Mouse (Mus musculus): ENCODE measurements at regions not wholly inside any gene's neighbourhood (a gene's known extent, or its start where the extent isn't known, plus 50 kb on each side); places are given as distances from the start of the nearest gene placed in this dataset.
A peak's percentile ranks its signal among the peaks of the same experiment; 100 is the strongest.

DNA sequence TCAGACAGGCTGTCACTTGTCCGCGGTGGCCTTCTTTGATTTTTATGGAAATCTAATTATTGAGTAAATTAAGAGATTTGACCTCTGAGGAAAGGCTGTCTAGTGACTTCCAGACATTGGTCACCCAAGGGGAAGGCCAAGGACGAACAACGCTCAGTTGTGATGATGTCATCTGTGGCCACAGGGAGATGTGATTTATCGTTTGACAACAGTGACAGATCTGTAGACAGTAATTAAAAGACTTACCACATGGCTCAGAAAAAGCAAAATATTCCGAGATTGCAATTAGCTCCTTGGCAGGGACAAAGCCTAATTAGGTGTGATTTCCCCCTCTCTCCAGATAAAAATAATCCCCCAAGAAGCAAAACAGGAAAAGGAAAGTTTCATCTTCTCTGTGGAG is 213.4 kb upstream of the Zdhhc25 start:
- Histone ChIP-seq H3K9ac (replicated peaks) (no peak overlapping the region), H3K27me3 (no peaks in the 10 kb centered on the region), H3K27ac (replicated peaks) (no peak overlapping the region)

DNA sequence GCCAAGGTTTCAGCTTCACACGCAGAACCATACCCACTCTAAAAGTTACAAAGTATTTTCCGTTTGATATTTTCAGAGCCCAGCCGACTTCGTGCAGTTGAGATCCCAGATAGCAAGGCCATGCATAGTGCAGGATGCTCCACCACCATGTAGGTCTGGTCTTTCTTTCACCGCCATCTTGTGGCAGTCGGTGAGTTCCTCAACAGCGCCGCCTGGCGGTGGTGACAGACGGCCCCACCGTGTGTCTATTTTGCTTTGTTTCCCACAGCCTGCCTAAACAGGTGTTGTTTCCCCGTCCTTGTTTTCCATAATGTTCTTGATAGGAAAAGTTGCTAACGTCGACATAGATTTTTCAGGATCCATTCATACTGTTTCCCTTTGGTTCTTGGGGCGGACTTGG is 208.3 kb upstream of the Zdhhc25 start:
- 71% methylated on average over 15 of the region's 15 CpGs for WGBS
- no peak overlapping the region for H3K27ac ChIP-seq (replicated peaks)
- H3K27me3 ChIP-seq = no peaks in the 10 kb centered on the region
- no peak overlapping the region for H3K4me3 ChIP-seq
- peaks cover 12% of the 10 kb centered on the region for H3K4me1 ChIP-seq
- no peak overlapping the region for H3K4me2 ChIP-seq (replicated peaks)
- no peaks in the 10 kb centered on the region for H3K36me3 ChIP-seq
- H3K9me3 ChIP-seq = no peaks in the 10 kb centered on the region
- ATAC-seq (replicated peaks) = no peak
- H3K9ac ChIP-seq (replicated peaks) = no peak overlapping the region

More for the DNA sequence above, 213.4 kb upstream of the Zdhhc25 start:
- Histone ChIP-seq H3K4me1 (peaks cover 15% of the 10 kb centered on the region), H3K36me3 (no peaks in the 10 kb centered on the region), H3K4me3 (no peak overlapping the region), H3K9me3 (no peaks in the 10 kb centered on the region), H3K4me2 (replicated peaks) (no peak overlapping the region)
- WGBS = 18% methylated on average over 6 of the region's 6 CpGs
- no peak for ATAC-seq (replicated peaks)

DNA sequence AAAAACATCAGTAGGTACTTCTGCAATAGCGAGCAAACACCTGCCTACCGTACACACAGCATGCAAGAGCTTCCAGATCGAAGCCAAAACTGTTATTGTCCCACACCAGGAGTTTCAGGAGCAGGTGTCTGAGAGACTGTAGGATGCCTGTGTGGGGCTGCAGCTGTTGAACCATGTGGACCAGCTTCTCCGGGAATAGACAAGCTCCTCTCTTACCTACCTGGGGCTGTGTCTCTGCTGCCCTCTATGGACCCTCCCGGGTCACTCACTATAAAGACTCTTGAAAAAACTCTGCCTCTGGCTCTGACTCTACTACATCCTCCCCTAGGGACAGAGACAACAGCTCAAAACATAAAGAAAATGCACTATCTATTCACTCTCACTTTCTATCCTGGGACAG is 201.0 kb upstream of the Zdhhc25 start:
- no peak overlapping the region for H3K9ac ChIP-seq (replicated peaks)
- no peak overlapping the region for H3K4me2 ChIP-seq (replicated peaks)
- H3K4me3 ChIP-seq = no peak overlapping the region
- ATAC-seq (replicated peaks) = peak; percentile 56; the same call in 1 of the 2 replicates
- H3K27me3 ChIP-seq = no peaks in the 10 kb centered on the region
- no peaks in the 10 kb centered on the region for H3K36me3 ChIP-seq
- peaks cover 26% of the 10 kb centered on the region for H3K4me1 ChIP-seq
- no peaks in the 10 kb centered on the region for H3K9me3 ChIP-seq
- H3K27ac ChIP-seq (replicated peaks) = no peak overlapping the region
- 46% methylated on average over 5 of the region's 5 CpGs for WGBS

DNA sequence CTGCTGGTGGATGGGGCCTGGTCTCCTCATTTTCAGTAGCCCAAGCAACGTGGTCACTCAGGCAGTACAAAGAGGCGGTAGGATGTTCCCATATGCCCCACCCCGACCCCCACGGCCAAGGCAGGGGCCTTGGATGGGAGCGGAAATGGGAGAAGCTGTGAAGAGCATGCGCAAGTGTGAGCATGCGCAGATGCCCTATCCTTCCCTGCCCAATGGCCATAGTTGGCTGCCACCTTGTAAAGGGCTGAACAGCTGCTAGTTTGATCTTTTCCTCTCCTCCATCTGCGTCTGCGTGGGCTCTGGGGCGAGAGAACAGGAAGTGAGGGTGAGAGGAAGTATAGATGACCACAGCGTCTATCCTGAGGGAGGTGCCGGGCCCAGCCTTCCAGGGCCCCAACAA is 200.1 kb upstream of the Zdhhc25 start:
- no peak overlapping the region for H3K9ac ChIP-seq (replicated peaks)

DNA sequence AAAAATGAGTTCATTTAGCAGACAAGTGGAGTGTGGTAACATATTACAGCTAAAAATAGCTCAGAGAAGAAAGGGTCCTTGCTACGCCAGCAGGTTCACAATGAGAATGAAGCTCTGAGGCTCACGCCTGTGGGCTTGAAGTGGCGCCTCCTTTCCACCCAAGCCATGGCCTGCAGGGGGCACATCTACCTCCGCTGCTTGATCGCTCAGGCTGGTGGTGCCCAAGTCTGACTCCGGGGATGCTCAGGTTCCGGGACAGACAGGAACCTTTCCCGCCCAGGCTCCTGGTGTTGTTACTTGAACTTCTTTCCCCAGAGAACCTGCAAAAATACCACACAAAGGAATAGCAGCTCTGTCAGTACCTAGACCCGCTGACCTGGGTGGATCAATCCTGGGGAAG is 199.3 kb upstream of the Zdhhc25 start:
- Histone ChIP-seq H3K4me2 (replicated peaks) (no peak overlapping the region), H3K4me1 (peaks cover 26% of the 10 kb centered on the region), H3K27ac (replicated peaks) (no peak overlapping the region)

More for the DNA sequence above, 200.1 kb upstream of the Zdhhc25 start:
- no peaks in the 10 kb centered on the region for H3K36me3 ChIP-seq
- peaks cover 26% of the 10 kb centered on the region for H3K4me1 ChIP-seq
- H3K27ac ChIP-seq (replicated peaks) = no peak overlapping the region
- ATAC-seq (replicated peaks) = no peak
- no peak overlapping the region for H3K4me2 ChIP-seq (replicated peaks)
- no peaks in the 10 kb centered on the region for H3K27me3 ChIP-seq
- H3K9me3 ChIP-seq = no peaks in the 10 kb centered on the region
- H3K4me3 ChIP-seq = no peak overlapping the region
- 87% methylated on average over 12 of the region's 12 CpGs for WGBS

DNA sequence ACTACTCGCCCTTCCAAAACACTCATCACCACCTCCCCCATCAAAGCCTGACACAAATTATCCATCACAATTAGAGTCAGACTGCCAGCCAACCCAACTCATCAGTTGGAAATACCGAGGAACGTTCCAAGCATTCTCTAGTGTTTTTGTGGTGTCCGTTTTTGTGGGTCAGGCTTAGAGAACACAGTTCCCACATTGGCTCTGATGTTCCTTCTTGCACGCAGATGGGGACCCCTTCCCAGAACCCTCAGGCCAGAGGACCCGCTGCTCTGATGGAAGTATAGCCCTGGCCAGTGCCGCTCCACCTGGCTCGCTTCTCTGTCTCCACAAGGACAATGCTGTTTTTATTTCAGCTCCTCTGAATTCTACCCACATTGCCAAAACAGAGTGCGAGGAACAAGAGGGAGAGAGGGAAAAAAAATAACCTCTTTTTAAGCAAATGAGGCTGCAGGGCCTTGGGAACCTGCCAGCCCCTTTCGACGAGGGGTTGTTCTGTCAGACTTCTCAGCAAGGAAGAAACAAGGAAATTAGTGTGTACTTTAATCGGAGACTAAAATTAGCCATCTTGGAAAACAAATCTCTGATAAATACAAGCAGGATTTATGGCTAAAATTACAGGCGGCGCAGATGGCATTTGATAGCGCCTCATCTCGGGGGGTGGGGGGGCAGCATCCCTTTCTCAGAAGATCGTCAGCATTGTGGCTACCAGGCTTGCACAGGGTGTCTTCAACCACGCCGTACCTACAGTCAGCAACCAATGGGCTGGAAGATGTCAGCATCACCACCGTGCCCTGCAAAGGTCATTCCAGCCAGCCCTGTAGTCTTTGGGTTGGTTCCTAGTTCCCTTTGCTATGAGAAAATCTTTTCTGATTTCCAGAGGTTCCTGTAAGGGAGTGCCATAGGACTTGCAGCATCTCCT is 191.4 kb upstream of the Zdhhc25 start:
- H3K36me3 ChIP-seq = no peaks in the 10 kb centered on the region
- H3K27ac ChIP-seq (replicated peaks) = peak overlapping the region; percentile 85
- no peak overlapping the region for H3K9ac ChIP-seq (replicated peaks)
- H3K4me3 ChIP-seq = no peak overlapping the region
- peaks cover 22% of the 10 kb centered on the region for H3K4me1 ChIP-seq
- ATAC-seq (replicated peaks) = peak; percentile 73
- no peaks in the 10 kb centered on the region for H3K27me3 ChIP-seq
- no peaks in the 10 kb centered on the region for H3K9me3 ChIP-seq
- H3K4me2 ChIP-seq (replicated peaks) = peak overlapping the region; percentile 30
- WGBS = 14% methylated on average over 20 of the region's 20 CpGs

More for the DNA sequence above, 199.3 kb upstream of the Zdhhc25 start:
- no peak overlapping the region for H3K4me3 ChIP-seq
- no peak for ATAC-seq (replicated peaks)
- no peak overlapping the region for H3K9ac ChIP-seq (replicated peaks)
- 49% methylated on average over 9 of the region's 9 CpGs for WGBS
- H3K9me3 ChIP-seq = no peaks in the 10 kb centered on the region
- H3K36me3 ChIP-seq = no peaks in the 10 kb centered on the region
- H3K27me3 ChIP-seq = no peaks in the 10 kb centered on the region

DNA sequence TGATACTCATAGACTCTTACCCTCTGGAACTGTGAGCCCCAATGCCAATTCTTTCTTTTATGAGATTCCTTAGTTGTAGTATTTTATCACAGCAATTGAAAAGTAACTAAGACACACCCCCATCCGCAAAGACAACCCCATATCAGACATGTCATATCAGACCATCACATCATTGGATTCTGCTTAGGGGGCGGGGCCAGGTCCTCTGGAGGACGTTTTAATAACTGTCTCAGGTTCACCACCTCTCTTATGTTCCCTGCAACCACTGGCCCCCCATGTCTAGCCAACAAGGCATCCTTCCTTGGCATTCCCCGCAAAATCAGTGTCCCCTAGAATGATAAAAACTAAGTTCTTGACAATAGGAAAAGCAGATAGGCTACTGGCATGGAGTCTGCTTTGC is 185.9 kb upstream of the Zdhhc25 start:
- H3K4me3 ChIP-seq = no peak overlapping the region
- H3K4me2 ChIP-seq (replicated peaks) = no peak overlapping the region
- H3K4me1 ChIP-seq = peaks cover 3% of the 10 kb centered on the region
- no peaks in the 10 kb centered on the region for H3K27me3 ChIP-seq
- no peaks in the 10 kb centered on the region for H3K36me3 ChIP-seq
- no peak overlapping the region for H3K9ac ChIP-seq (replicated peaks)
- WGBS = 78% methylated on average over 4 of the region's 4 CpGs
- H3K27ac ChIP-seq (replicated peaks) = no peak overlapping the region
- no peaks in the 10 kb centered on the region for H3K9me3 ChIP-seq
- ATAC-seq (replicated peaks) = no peak

DNA sequence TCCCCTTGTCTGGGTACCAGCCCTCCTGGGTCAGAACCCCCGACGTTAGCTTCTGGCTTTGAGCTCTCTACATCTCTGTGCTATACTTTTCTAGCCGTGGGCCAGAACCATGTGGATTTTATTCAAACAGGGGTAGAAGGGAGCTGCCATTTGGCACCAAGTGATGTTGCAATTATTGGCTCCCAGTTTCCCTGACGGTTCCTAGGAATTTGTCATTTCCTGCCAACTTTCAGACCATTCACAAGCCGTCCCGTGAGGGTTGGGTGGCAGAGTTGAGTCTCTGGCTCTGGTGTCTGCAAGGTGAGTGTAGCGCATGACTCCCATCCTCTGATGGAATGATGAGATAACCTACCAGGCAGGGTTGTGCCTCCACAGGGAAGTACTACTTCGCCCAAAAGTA is 181.2 kb upstream of the Zdhhc25 start:
- H3K9ac ChIP-seq (replicated peaks) = no peak overlapping the region
- no peaks in the 10 kb centered on the region for H3K36me3 ChIP-seq
- H3K27ac ChIP-seq (replicated peaks) = no peak overlapping the region
- H3K4me2 ChIP-seq (replicated peaks) = no peak overlapping the region
- peaks cover 3% of the 10 kb centered on the region for H3K9me3 ChIP-seq
- no peak for ATAC-seq (replicated peaks)
- no peaks in the 10 kb centered on the region for H3K27me3 ChIP-seq
- no peaks in the 10 kb centered on the region for H3K4me1 ChIP-seq
- 57% methylated on average over 8 of the region's 8 CpGs for WGBS
- no peak overlapping the region for H3K4me3 ChIP-seq

DNA sequence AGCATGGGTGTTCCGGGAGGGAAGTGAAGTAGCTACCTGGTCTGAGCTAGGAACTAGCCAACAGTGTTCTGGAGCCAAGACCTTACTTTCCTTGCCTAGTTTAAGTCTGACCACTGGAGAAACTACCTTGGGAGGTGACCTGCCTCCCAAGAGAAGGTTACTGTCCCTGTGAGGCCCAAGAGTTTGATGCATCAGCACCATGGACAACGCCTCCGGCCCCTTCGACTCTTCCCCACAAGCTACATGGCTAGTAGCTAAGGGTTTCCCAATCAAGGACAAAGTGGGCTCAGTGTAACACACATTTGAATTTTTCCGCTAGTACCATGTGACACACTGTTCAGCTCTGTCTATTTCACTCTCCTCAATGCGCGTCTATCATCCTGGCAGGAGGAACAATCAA is 171.7 kb upstream of the Zdhhc25 start:
- Histone ChIP-seq H3K4me3 (no peak overlapping the region), H3K9ac (replicated peaks) (no peak overlapping the region), H3K27ac (replicated peaks) (no peak overlapping the region), H3K27me3 (no peaks in the 10 kb centered on the region), H3K9me3 (no peaks in the 10 kb centered on the region; the same call in 1 of the 2 replicates), H3K4me2 (replicated peaks) (no peak overlapping the region), H3K36me3 (no peaks in the 10 kb centered on the region), H3K4me1 (no peaks in the 10 kb centered on the region)
- no peak for ATAC-seq (replicated peaks)
- WGBS = 68% methylated on average over 7 of the region's 7 CpGs

DNA sequence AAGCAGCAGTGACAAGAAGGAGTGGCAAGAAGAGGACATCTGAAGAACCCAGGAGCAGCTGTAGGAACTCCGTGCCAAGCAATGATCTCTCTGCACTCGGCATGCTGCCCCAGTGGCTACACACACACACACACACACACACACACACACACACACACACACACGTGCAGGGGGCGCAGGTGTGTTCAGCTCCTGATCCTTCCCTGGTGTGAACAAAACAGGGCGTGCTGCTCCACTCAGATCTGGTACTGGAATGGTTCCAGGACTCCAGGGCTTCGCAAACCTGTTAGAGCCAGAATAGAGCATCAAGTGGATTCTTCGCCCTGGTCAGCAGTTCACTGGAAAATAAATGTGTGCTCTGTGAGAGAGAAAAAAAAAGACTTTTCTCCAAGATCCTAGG is 169.2 kb upstream of the Zdhhc25 start:
- Histone ChIP-seq H3K27me3 (no peaks in the 10 kb centered on the region), H3K4me2 (replicated peaks) (no peak overlapping the region), H3K36me3 (no peaks in the 10 kb centered on the region), H3K4me3 (no peak overlapping the region), H3K9me3 (no peaks in the 10 kb centered on the region), H3K9ac (replicated peaks) (no peak overlapping the region), H3K27ac (replicated peaks) (no peak overlapping the region), H3K4me1 (no peaks in the 10 kb centered on the region)
- 67% methylated on average over 7 of the region's 7 CpGs for WGBS
- ATAC-seq (replicated peaks) = no peak

DNA sequence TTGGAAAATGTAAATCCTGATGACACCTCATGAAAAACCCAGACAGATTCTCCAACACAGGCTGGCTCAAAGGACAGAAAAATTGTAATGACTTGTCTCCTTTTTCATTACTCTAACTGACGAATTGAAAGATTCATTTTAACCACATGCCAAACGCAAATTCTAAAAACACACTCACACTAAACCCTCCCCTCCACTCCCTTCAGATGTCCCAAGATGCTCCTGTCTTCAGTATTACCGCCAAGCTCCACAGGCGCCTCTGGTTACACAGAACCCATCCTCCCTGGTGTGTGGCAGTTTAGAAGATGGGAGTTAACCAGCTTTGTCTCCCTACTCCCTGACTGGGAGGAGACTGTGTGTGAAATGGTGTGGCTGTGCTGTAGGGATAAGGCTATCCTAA is 151.8 kb upstream of the Zdhhc25 start:
- H3K27ac ChIP-seq (replicated peaks) = no peak overlapping the region
- WGBS = 79% methylated on average over 4 of the region's 4 CpGs

DNA sequence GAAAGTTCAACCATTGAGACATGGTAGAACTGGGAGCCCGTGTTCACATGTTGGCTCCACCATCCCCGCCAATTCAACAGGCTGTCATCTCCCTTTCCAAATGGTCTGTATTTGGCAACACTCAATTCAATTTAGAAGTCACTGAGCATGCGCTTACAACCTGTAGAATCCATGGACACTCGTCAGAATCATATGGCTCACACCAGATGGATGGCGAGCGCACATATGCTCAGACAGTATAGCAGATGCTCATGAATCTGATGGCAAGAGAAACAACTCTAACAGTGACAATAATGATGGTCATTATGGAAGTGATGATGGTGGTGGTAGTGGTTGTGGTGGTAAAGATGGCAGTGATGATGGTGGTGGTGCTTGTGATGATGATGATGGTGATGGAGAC is 148.9 kb upstream of the Zdhhc25 start:
- 85% methylated on average over 6 of the region's 6 CpGs for WGBS
- ATAC-seq (replicated peaks) = no peak
- H3K9ac ChIP-seq (replicated peaks) = no peak overlapping the region
- no peaks in the 10 kb centered on the region for H3K36me3 ChIP-seq
- H3K27ac ChIP-seq (replicated peaks) = no peak overlapping the region
- H3K4me1 ChIP-seq = no peaks in the 10 kb centered on the region
- H3K4me3 ChIP-seq = no peak overlapping the region
- no peaks in the 10 kb centered on the region for H3K9me3 ChIP-seq
- H3K27me3 ChIP-seq = no peaks in the 10 kb centered on the region
- H3K4me2 ChIP-seq (replicated peaks) = no peak overlapping the region

More for the DNA sequence above, 151.8 kb upstream of the Zdhhc25 start:
- no peak overlapping the region for H3K9ac ChIP-seq (replicated peaks)
- no peaks in the 10 kb centered on the region for H3K36me3 ChIP-seq
- no peak for ATAC-seq (replicated peaks)
- H3K4me1 ChIP-seq = no peaks in the 10 kb centered on the region
- H3K4me3 ChIP-seq = no peak overlapping the region
- no peaks in the 10 kb centered on the region for H3K27me3 ChIP-seq
- H3K9me3 ChIP-seq = no peaks in the 10 kb centered on the region
- no peak overlapping the region for H3K4me2 ChIP-seq (replicated peaks)

DNA sequence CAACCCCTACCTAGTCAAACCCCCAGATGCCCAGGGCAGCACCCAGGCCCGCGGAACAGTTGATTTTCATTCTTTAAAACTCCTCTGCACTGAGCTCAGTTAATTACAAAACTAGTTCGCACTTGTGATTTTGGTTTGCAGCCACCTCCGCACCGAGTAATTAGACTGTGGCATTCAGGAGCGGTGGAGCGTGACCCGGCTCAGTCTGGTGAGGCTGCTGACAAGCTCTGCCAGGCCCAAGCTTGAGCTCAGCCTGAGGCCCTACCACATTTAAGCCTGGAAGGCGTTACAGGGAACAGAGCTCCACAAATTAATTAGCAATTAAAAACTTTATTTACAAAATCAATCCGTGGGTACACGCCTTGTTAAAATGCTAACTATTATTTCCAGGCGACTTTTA is 132.0 kb upstream of the Zdhhc25 start:
- no peaks in the 10 kb centered on the region for H3K36me3 ChIP-seq
- H3K4me2 ChIP-seq (replicated peaks) = no peak overlapping the region
- peak; percentile 94 for ATAC-seq (replicated peaks)
- H3K4me3 ChIP-seq = no peak overlapping the region
- H3K9ac ChIP-seq (replicated peaks) = no peak overlapping the region
- H3K4me1 ChIP-seq = peaks cover 30% of the 10 kb centered on the region
- peaks cover 4% of the 10 kb centered on the region; the same call in 1 of the 2 replicates for H3K27me3 ChIP-seq
- WGBS = 7% methylated on average over 12 of the region's 12 CpGs
- no peaks in the 10 kb centered on the region for H3K9me3 ChIP-seq
- peak overlapping the region; percentile 39 for H3K27ac ChIP-seq (replicated peaks)

All from forebrain, embryonic 15.5 days (tissue).